Mouse (Mus musculus): ENCODE results near the gene Rfx2.

Rfx2 gene

GRCm38 (mm10) chr17:56851167-56851566, 20.4 kb upstream of the Rfx2 start:
- CTCF ChIA-PET: interaction anchor here in 2 of 4 experiments (0.7 to 1.1 kb wide), 2 partner anchors 145 to 209 kb away, joined by 6 read pairs; no protein-coding TSS in a partner anchor
- POLR2A ChIA-PET: interaction anchor here in 2 of 4 experiments (0.7 to 9.4 kb wide), 2 partner anchors 15 to 18 kb away, joined by 3 to 102 read pairs; partner anchors contain the start of gene Rfx2 (in 1 of the 2)

- CTCF ChIA-PET: no interaction called here
- POLR2A ChIA-PET: interaction anchor here in 3 of 4 experiments (1.3 to 2.2 kb wide), 6 partner anchors 7 to 18 kb away, joined by 3 to 11 read pairs (median 5); no protein-coding TSS in a partner anchor
Observed at GRCm38 (mm10) chr17:56849710-56850109, 18.9 kb upstream of the Rfx2 start.

- POLR2A ChIA-PET: interaction anchor here in 2 of 4 experiments (1.1 to 2.2 kb wide), 5 partner anchors 8 to 60 kb away, joined by 3 to 11 read pairs (median 5); no protein-coding TSS in a partner anchor
- CTCF ChIA-PET: interaction anchor here in 1 of 4 experiments (0.7 kb wide), 1 partner anchor 184 kb away, joined by 3 read pairs; no protein-coding TSS in a partner anchor
Observed at GRCm38 (mm10) chr17:56848785-56849184, 18.0 kb upstream of the Rfx2 start.

- CTCF ChIA-PET: interaction anchor here in 1 of 4 experiments (1.2 kb wide), 1 partner anchor 10 kb away, joined by 4 read pairs; no protein-coding TSS in a partner anchor
- POLR2A ChIA-PET: interaction anchor here in 3 of 4 experiments (0.5 to 6.1 kb wide), 11 partner anchors 8 to 212 kb away, joined by 3 to 47 read pairs (median 3); partner anchors contain the start of gene Rfx2 (in 1 of the 3)
Observed at GRCm38 (mm10) chr17:56843678-56844077, 12.9 kb upstream of the Rfx2 start.

GRCm38 (mm10) chr17:56842173-56842572, 11.4 kb upstream of the Rfx2 start:
- POLR2A ChIA-PET: interaction anchor here in 1 of 4 experiments (1.4 kb wide), 1 partner anchor 9 kb away, joined by 3 read pairs; no protein-coding TSS in a partner anchor
- CTCF ChIA-PET: no interaction called here

GRCm38 (mm10) chr17:56840524-56840923, 9.7 kb upstream of the Rfx2 start:
- ChIA-PET POLR2A (interaction anchor here in 2 of 4 experiments (1.1 to 2.6 kb wide), 2 partner anchors 9 to 16 kb away, joined by 4 to 8 read pairs; no protein-coding TSS in a partner anchor), CTCF (interaction anchor here in 1 of 4 experiments (0.5 kb wide), 1 partner anchor 88 kb away, joined by 5 read pairs; no protein-coding TSS in a partner anchor)

- CTCF ChIA-PET: interaction anchor here in 1 of 4 experiments (0.5 kb wide), 1 partner anchor 9 kb away, joined by 3 read pairs; no protein-coding TSS in a partner anchor
- POLR2A ChIA-PET: interaction anchor here in 2 of 4 experiments (0.7 to 6.6 kb wide), 14 partner anchors 9 to 209 kb away, joined by 3 to 335 read pairs (median 4); partner anchors contain the start of genes 1700061G19Rik (in 1 of the 2), Acsbg2 (in 1 of the 2), Catsperd (in 1 of the 2) and Khsrp (in 1 of the 2)
Observed at GRCm38 (mm10) chr17:56836336-56836735, 5.5 kb upstream of the Rfx2 start.

- ChIA-PET CTCF (interaction anchor here in 2 of 4 experiments (0.5 to 1.3 kb wide), 8 partner anchors 15 to 92 kb away, joined by 3 to 5 read pairs (median 3); no protein-coding TSS in a partner anchor), POLR2A (interaction anchor here (0.5 to 6.6 kb wide), 106 partner anchors 8 to 797 kb away, joined by 3 to 335 read pairs (median 5); partner anchors contain the start of genes 1700061G19Rik (in 3 of the 4), Dus3l (in 3 of the 4), Acsbg2 (in 2 of the 4) and Alkbh7 (in 2 of the 4))
Observed at GRCm38 (mm10) chr17:56833381-56833780, 2.6 kb upstream of the Rfx2 start.

- POLR2A ChIA-PET: interaction anchor here (0.6 to 6.6 kb wide), 99 partner anchors 9 to 796 kb away, joined by 3 to 335 read pairs (median 6); partner anchors contain the start of genes 1700061G19Rik (in 3 of the 4), Acsbg2 (in 2 of the 4), Alkbh7 (in 2 of the 4) and Dus3l (in 2 of the 4)
- CTCF ChIA-PET: interaction anchor here in 2 of 4 experiments (0.7 to 1.3 kb wide), 6 partner anchors 15 to 45 kb away, joined by 3 read pairs; no protein-coding TSS in a partner anchor
Observed at GRCm38 (mm10) chr17:56832918-56833317, 2.1 kb upstream of the Rfx2 start.

GRCm38 (mm10) chr17:56831111-56831816, 451 bp upstream of the Rfx2 start:
- ChIA-PET CTCF (interaction anchor here in 3 of 4 experiments (0.5 to 2.0 kb wide), 13 partner anchors 11 to 104 kb away, joined by 3 to 6 read pairs (median 4); partner anchors contain the start of genes Dus3l (in 1 of the 3) and Mllt1 (in 1 of the 3)), POLR2A (interaction anchor here (0.5 to 6.6 kb wide), 70 partner anchors 9 to 544 kb away, joined by 3 to 335 read pairs (median 5); partner anchors contain the start of genes 1700061G19Rik (in 2 of the 4), Acsbg2 (in 2 of the 4), Alkbh7 (in 2 of the 4) and Gpr108 (in 2 of the 4))

GRCm38 (mm10) chr17:56829795-56830194, 1.0 kb downstream of the Rfx2 start:
- ChIA-PET CTCF (interaction anchor here in 1 of 4 experiments (0.9 to 1.4 kb wide), 3 partner anchors 17 to 63 kb away, joined by 3 to 5 read pairs (median 4); no protein-coding TSS in a partner anchor), POLR2A (interaction anchor here in 3 of 4 experiments (0.9 to 3.5 kb wide), 17 partner anchors 8 to 751 kb away, joined by 3 to 22 read pairs (median 4); partner anchors contain the start of genes Hdgfl2 (in 1 of the 3) and Khsrp (in 1 of the 3))

GRCm38 (mm10) chr17:56829171-56829570, 1.6 kb downstream of the Rfx2 start:
- ChIA-PET CTCF (interaction anchor here in 1 of 4 experiments (0.9 to 1.4 kb wide), 4 partner anchors 11 to 62 kb away, joined by 3 to 5 read pairs (median 4); no protein-coding TSS in a partner anchor), POLR2A (interaction anchor here in 3 of 4 experiments (0.8 to 3.5 kb wide), 24 partner anchors 9 to 750 kb away, joined by 3 to 22 read pairs (median 4); partner anchors contain the start of genes Dus3l (in 1 of the 3), Hdgfl2 (in 1 of the 3) and Khsrp (in 1 of the 3))

- POLR2A ChIA-PET: interaction anchor here in 1 of 4 experiments (1.0 kb wide), 1 partner anchor 35 kb away, joined by 3 read pairs; no protein-coding TSS in a partner anchor
- CTCF ChIA-PET: no interaction called here
Observed at GRCm38 (mm10) chr17:56826718-56827117, 4.1 kb downstream of the Rfx2 start.

GRCm38 (mm10) chr17:56823352-56823751, 7.5 kb downstream of the Rfx2 start:
- ChIA-PET POLR2A (interaction anchor here in 3 of 4 experiments (1.1 to 15.7 kb wide), 11 partner anchors 9 to 51 kb away, joined by 3 to 335 read pairs (median 4); partner anchors contain the start of genes Rfx2 (in 2 of the 3) and Acsbg2 (in 1 of the 3)), CTCF (interaction anchor here in 1 of 4 experiments (1.7 kb wide), 1 partner anchor 34 kb away, joined by 4 read pairs; no protein-coding TSS in a partner anchor)

- ChIA-PET CTCF (interaction anchor here in 3 of 4 experiments (0.5 to 1.7 kb wide), 5 partner anchors 35 to 558 kb away, joined by 3 to 4 read pairs (median 3); partner anchors contain the start of gene Ranbp3 (in 1 of the 3)), POLR2A (interaction anchor here (0.5 to 15.7 kb wide), 22 partner anchors 9 to 274 kb away, joined by 3 to 335 read pairs (median 4); partner anchors contain the start of genes Rfx2 (in 3 of the 4), 1700061G19Rik (in 1 of the 4), Acsbg2 (in 1 of the 4) and Dus3l (in 1 of the 4))
Observed at GRCm38 (mm10) chr17:56822380-56822779, 8.4 kb downstream of the Rfx2 start.

- ChIA-PET POLR2A (interaction anchor here in 3 of 4 experiments (0.7 to 15.7 kb wide), 14 partner anchors 9 to 490 kb away, joined by 3 to 335 read pairs (median 7); partner anchors contain the start of genes Rfx2 (in 3 of the 3) and Mllt1 (in 1 of the 3)), CTCF (interaction anchor here in 1 of 4 experiments (1.0 kb wide), 1 partner anchor 11 kb away, joined by 3 read pairs; the partner anchor contains the start of gene Rfx2)
Observed at GRCm38 (mm10) chr17:56819694-56820111, 11.1 kb downstream of the Rfx2 start.

GRCm38 (mm10) chr17:56819032-56819545, 11.7 kb downstream of the Rfx2 start:
- CTCF ChIA-PET: interaction anchor here in 2 of 4 experiments (1.0 to 1.4 kb wide), 4 partner anchors 12 to 117 kb away, joined by 3 to 4 read pairs (median 3); partner anchors contain the start of gene Rfx2 (in 1 of the 2)

More at GRCm38 (mm10) chr17:56819032-56819545, 11.7 kb downstream of the Rfx2 start:
- POLR2A ChIA-PET: interaction anchor here in 3 of 4 experiments (0.6 to 15.7 kb wide), 20 partner anchors 9 to 530 kb away, joined by 3 to 335 read pairs (median 5); partner anchors contain the start of genes Rfx2 (in 3 of the 3), Gm17949 (in 1 of the 3), Gtf2f1 (in 1 of the 3) and Khsrp (in 1 of the 3)

All from embryonic stem cell, embryonic (primary cell).